Mouse (Mus musculus) stomach, embryonic 14.5 days (tissue): ENCODE data around the gene Cdc14b. TPM values are rescaled to one million over a fixed set of nuclear protein-coding genes. Genes with fewer than 3 reads are reported as not detected.

ENCODE experiments used
- ATAC-seq: fragments of 200-750 bp; cut with Nextera tagmentation; 2 replicates; pipeline ENCODE4 v1.8.0; 2017; ENCODE audit warnings: low read depth, moderate TSS enrichment; ENCODE audit not compliant: insufficient number of reproducible peaks, insufficient read depth, low FRiP score
- H3K27ac ChIP-seq: fragments of 300-500 bp; sonication (generic); 2 replicates; pipeline ENCODE4 v1.5.1; 2014; ENCODE audit warnings: mild to moderate bottlenecking, low read length, moderate library complexity, mixed read lengths
- H3K27me3 ChIP-seq: fragments of 300-500 bp; sonication (generic); 2 replicates; pipeline ENCODE4 v1.6.1; 2014; ENCODE audit warnings: low read length, control low read depth, mixed read lengths; ENCODE audit not compliant: control insufficient read depth, insufficient read depth
- H3K36me3 ChIP-seq: fragments of 300-500 bp; sonication (generic); 2 replicates; pipeline ENCODE4 v1.6.1; 2014; ENCODE audit warnings: mild to moderate bottlenecking, control low read depth, low read length, moderate library complexity, mixed read lengths; ENCODE audit not compliant: control insufficient read depth, insufficient read depth
- H3K4me1 ChIP-seq: fragments of 300-500 bp; sonication (generic); 2 replicates; pipeline ENCODE4 v1.6.1; 2014; ENCODE audit warnings: low read length, control low read depth, mixed read lengths; ENCODE audit not compliant: control insufficient read depth, insufficient read depth
- H3K4me2 ChIP-seq: fragments of 300-500 bp; sonication (generic); replicated peaks from 2 replicates; pipeline ENCODE4 v1.6.1; 2014; ENCODE audit warnings: low read depth, low read length, control low read depth
- H3K4me3 ChIP-seq: fragments of 300-500 bp; sonication (generic); 2 replicates; pipeline ENCODE4 v1.5.1; 2014; ENCODE audit warnings: low read depth, low read length, control low read depth
- H3K9ac ChIP-seq: fragments of 300-500 bp; sonication (generic); replicated peaks from 2 replicates; pipeline ENCODE4 v1.6.1; 2014; ENCODE audit warnings: low read depth, mild to moderate bottlenecking, control low read depth, low read length, moderate library complexity, mixed read lengths
- H3K9me3 ChIP-seq: fragments of 300-500 bp; sonication (generic); 2 replicates; pipeline ENCODE4 v1.6.1; 2016; ENCODE audit warnings: low read depth, low read length, control low read depth; ENCODE audit not compliant: control insufficient read depth
- WGBS: fragments of 180-500 bp; shearing (Covaris S2); extraction: QIAGEN DNeasy Blood & Tissue Kit; methylation state at CpG from one replicate; pipeline ENCODE4 v1.1.7; 2014; 5-methylcytosine and 5-hydroxymethylcytosine counted together
- polyA plus RNA-seq: library from polyadenylated mRNA; unstranded; fragments of >200 nt; fragmentation: Nextera tagmentation; extraction: Ambion mirVana; gene quantifications from 2 replicates; pipeline ENCODE4 v1.2.1, GENCODE M21; 2014

Gene Cdc14b
- polyA plus RNA-seq, 1 experiment from 2014 or later: 46.0 TPM

DNA sequence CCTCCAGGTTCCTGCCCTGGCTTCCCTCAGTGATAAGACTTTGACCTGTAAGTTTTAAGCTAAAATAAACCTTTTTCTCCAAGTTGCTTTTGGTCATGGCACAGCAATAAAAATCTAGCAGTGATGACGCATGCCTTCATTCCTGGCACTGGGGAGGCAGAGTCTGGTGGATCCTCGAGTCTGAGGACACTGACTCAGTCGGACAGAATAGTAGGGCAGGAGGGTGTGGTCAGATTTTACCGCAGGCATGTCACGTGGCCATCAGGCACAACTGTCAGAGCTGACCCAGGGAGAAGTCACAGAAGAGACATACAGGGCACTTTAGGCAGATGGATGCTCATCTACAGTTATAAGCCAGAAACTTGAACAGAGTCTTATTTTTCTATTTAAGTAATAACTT lies 22.9 kb downstream of the Cdc14b start:
- Histone ChIP-seq H3K4me1 (0 out of 2 replicates have a peak, but pooled peaks cover 9% of the 10 kb centered on the region), H3K4me3 (no peak overlapping the region), H3K27ac (no peak overlapping the region), H3K9ac (no peak overlapping the region), H3K36me3 (no peaks in the 10 kb centered on the region), H3K9me3 (no peaks in the 10 kb centered on the region), H3K27me3 (no peaks in the 10 kb centered on the region), H3K4me2 (no peak overlapping the region)
- ATAC-seq: no peak
- whole genome bisulfite sequencing: 63% methylated on average over 5 of the region's 5 CpGs

DNA sequence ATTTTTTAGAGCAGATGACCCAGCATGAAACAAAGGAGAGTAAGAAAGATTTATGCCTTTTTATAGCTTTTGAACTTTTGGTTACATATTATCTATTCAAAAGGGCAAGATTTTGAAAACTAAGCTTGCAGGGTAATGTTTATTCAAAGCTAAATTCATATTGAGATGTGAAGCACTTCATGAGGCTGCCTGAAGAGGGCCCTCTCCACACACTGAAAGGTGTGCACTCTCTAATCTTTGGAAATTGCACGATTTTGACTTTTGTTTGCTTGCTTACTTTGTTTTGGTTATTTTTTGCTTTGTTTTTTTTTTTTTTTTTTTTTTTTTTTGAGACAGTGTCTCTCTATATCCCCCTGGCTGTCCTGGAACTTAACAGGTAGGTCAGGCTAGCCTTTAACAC lies 24.7 kb downstream of the Cdc14b start:
- Histone ChIP-seq H3K4me3 (no peak overlapping the region), H3K9ac (no peak overlapping the region), H3K4me1 (0 out of 2 replicates have a peak, but pooled peaks cover 9% of the 10 kb centered on the region), H3K27ac (no peak overlapping the region), H3K36me3 (no peaks in the 10 kb centered on the region), H3K4me2 (no peak overlapping the region), H3K9me3 (no peaks in the 10 kb centered on the region), H3K27me3 (no peaks in the 10 kb centered on the region)
- ATAC-seq: no peak
- 24% methylated on average over 1 of the region's 1 CpGs for WGBS

GRCm38 (mm10) chr13:64248775-64249524 lies 26.1 kb downstream of the Cdc14b start:
- ATAC-seq: peak; percentile 86
- Histone ChIP-seq H3K36me3 (no peaks in the 10 kb centered on the region), H3K4me3 (peak overlapping the region; percentile 59), H3K4me1 (0 out of 2 replicates have a peak, but pooled peaks cover 9% of the 10 kb centered on the region), H3K4me2 (peak overlapping the region; percentile 94), H3K9ac (peak overlapping the region; percentile 60), H3K27ac (peak overlapping the region; percentile 72; the same call in 1 of the 2 replicates), H3K27me3 (no peaks in the 10 kb centered on the region), H3K9me3 (no peaks in the 10 kb centered on the region)
- 8% methylated on average over 22 of the region's 22 CpGs for WGBS

GRCm38 (mm10) chr13:64248161-64248774 lies 26.8 kb downstream of the Cdc14b start:
- H3K9me3 ChIP-seq: no peaks in the 10 kb centered on the region
- no peaks in the 10 kb centered on the region for H3K36me3 ChIP-seq
- peak overlapping the region; percentile 94 for H3K4me2 ChIP-seq
- H3K27me3 ChIP-seq: no peaks in the 10 kb centered on the region
- 0 out of 2 replicates have a peak, but pooled peaks cover 9% of the 10 kb centered on the region for H3K4me1 ChIP-seq
- peak overlapping the region; percentile 60 for H3K9ac ChIP-seq
- peak overlapping the region; percentile 59 for H3K4me3 ChIP-seq
- peak; percentile 88 for ATAC-seq
- WGBS: 2% methylated on average over 24 of the region's 24 CpGs
- H3K27ac ChIP-seq: peak overlapping the region; percentile 72; the same call in 1 of the 2 replicates

- Histone ChIP-seq H3K27ac (no peak overlapping the region; the same call in 1 of the 2 replicates), H3K36me3 (no peaks in the 10 kb centered on the region), H3K9me3 (no peaks in the 10 kb centered on the region), H3K9ac (no peak overlapping the region), H3K4me3 (no peak overlapping the region), H3K4me1 (0 out of 2 replicates have a peak, but pooled peaks cover 9% of the 10 kb centered on the region), H3K27me3 (no peaks in the 10 kb centered on the region), H3K4me2 (no peak overlapping the region)
- 64% methylated on average over 12 of the region's 12 CpGs for WGBS
- ATAC-seq: no peak
These were observed 29.0 kb downstream of the Cdc14b start for GRCm38 (mm10) chr13:64246106-64246505.

DNA sequence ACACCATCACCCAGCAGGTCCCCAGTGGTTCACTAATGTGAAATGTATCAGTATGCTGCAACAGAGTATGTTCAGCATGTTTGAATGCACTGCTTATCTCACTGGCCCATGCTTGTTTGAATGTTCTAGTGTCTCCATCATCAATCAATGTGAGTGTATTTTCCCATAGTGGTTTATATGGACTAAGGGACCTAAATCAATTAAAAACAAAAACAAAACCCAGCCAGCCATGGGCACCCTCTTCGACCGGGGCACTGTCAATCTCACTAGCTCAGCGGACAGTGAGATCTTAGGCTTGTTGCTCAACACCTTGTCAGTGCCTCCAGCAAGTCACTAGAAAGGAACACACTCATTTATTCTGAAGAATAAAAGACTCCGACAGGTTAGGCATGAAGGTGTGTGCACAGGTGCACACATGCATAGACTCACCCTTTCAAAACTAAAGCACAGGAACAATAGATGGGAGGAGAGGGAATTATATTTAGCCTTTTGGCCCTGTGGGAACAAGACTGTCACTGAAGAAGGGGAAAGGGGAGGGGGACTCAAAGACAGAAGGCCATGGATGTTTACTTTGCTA lies 30.3 kb downstream of the Cdc14b start:
- no peaks in the 10 kb centered on the region for H3K9me3 ChIP-seq
- no peak overlapping the region for H3K4me3 ChIP-seq
- H3K27ac ChIP-seq: no peak overlapping the region; the same call in 1 of the 2 replicates
- H3K27me3 ChIP-seq: no peaks in the 10 kb centered on the region
- 73% methylated on average over 4 of the region's 4 CpGs for WGBS
- no peaks in the 10 kb centered on the region for H3K36me3 ChIP-seq
- H3K4me1 ChIP-seq: 0 out of 2 replicates have a peak, but pooled peaks cover 9% of the 10 kb centered on the region
- ATAC-seq: peak; percentile 50; the same call in 1 of the 2 replicates
- no peak overlapping the region for H3K4me2 ChIP-seq
- no peak overlapping the region for H3K9ac ChIP-seq

DNA sequence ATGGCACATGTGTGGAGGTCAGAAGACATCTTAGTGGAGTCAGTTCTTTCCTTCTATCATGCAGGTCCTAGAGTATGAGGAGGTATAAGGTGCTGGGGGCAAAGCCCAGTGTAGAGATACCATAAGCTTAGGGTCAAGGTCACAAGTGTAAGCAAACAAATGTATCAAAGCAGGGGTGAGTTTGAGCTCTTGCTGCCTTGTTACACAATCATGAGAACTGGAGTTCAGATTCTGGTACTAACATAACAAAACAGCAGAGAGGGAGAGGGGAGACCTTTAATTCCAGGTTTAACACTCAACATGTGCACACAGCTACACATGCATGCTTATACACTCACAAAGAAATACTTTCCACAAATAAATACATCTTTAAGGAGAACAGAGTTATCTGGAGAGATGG lies 32.4 kb downstream of the Cdc14b start:
- H3K4me2 ChIP-seq: no peak overlapping the region
- ATAC-seq: no peak

GRCm38 (mm10) chr13:64240626-64241025 lies 34.5 kb downstream of the Cdc14b start:
- no peak overlapping the region for H3K4me3 ChIP-seq
- H3K4me2 ChIP-seq: no peak overlapping the region
- no peaks in the 10 kb centered on the region for H3K36me3 ChIP-seq
- ATAC-seq: no peak
- no peaks in the 10 kb centered on the region for H3K27me3 ChIP-seq
- H3K9ac ChIP-seq: no peak overlapping the region
- H3K4me1 ChIP-seq: no peaks in the 10 kb centered on the region
- WGBS: 74% methylated on average over 7 of the region's 7 CpGs
- H3K9me3 ChIP-seq: no peaks in the 10 kb centered on the region
- no peak overlapping the region for H3K27ac ChIP-seq

More for the DNA sequence above, 32.4 kb downstream of the Cdc14b start:
- Histone ChIP-seq H3K27me3 (no peaks in the 10 kb centered on the region), H3K36me3 (no peaks in the 10 kb centered on the region), H3K27ac (no peak overlapping the region), H3K4me3 (no peak overlapping the region), H3K4me1 (no peaks in the 10 kb centered on the region), H3K9ac (no peak overlapping the region), H3K9me3 (no peaks in the 10 kb centered on the region)
